Mouse (Mus musculus): ENCODE measurements around the gene Vmn2r56. TPM values are rescaled to one million over a fixed set of nuclear protein-coding genes. Genes with fewer than 3 reads are reported as not detected.
"Not testable (repeated sequence)": the region's sequence is repeated elsewhere in the genome, so short reads cannot be mapped to it uniquely, and the experiment has no call there.

Gene Vmn2r56
- not detected for total RNA-seq (2021)

- DNase-seq, result no peak
These were observed at the start of gene Vmn2r56 for GRCm38 (mm10) chr7:12734904-12735303. Gene Vmn2r56 (minus strand): TSS chr7:12735004.

- peak; percentile 86 to 87 for DNase-seq
These were observed 45.5 kb upstream of the Vmn2r56 start for GRCm38 (mm10) chr7:12780151-12780830.

- no peak for DNase-seq
These were observed 45.0 kb upstream of the Vmn2r56 start for GRCm38 (mm10) chr7:12779782-12780150.

GRCm38 (mm10) chr7:12779141-12779540 lies 44.3 kb upstream of the Vmn2r56 start:
- peak in 1 of 2 experiments; percentile 6 for DNase-seq

GRCm38 (mm10) chr7:12774606-12775005 lies 39.8 kb upstream of the Vmn2r56 start:
- peak; percentile 67 to 68 for DNase-seq

GRCm38 (mm10) chr7:12774111-12774510 lies 39.3 kb upstream of the Vmn2r56 start:
- DNase-seq, result no peak

- DNase-seq, result no peak
These were observed 14.8 kb upstream of the Vmn2r56 start for GRCm38 (mm10) chr7:12749431-12750198.

GRCm38 (mm10) chr7:12684903-12685302 lies 49.9 kb downstream of the Vmn2r56 start, which contains the start of gene Vmn2r55:
Gene Vmn2r55 (minus strand): TSS chr7:12685003.
- DNase-seq, result not testable (repeated sequence)

- DNase-seq, result not testable (repeated sequence)
These were observed 94.6 kb downstream of the Vmn2r56 start, which contains the start of gene Vmn2r54 for GRCm38 (mm10) chr7:12640219-12640618. Gene Vmn2r54 (minus strand): TSS chr7:12640319.

Other genes with a start within 250 kb of the Vmn2r56 start
- not detected for gene 2900092C05Rik, start 222.5 kb downstream of the Vmn2r56 start, total RNA-seq (2021)
- under 1 TPM; 0.02 to 0.05 TPM for gene Vmn2r53, start 126.2 kb downstream of the Vmn2r56 start, total RNA-seq (2021)
- gene Vmn2r54, start 94.7 kb downstream of the Vmn2r56 start, total RNA-seq (2021), result not detected
- not detected for gene Vmn2r55, start 50.0 kb downstream of the Vmn2r56 start, total RNA-seq (2021)
- 10 to 100 TPM; 23.2 to 25.2 TPM for gene Zscan18, start 68.6 kb upstream of the Vmn2r56 start, total RNA-seq (2021)
- gene Zfp329, start 83.9 kb upstream of the Vmn2r56 start, total RNA-seq (2021), result 10 to 100 TPM; 22.9 to 27.8 TPM
- gene Zfp110, start 99.8 kb upstream of the Vmn2r56 start, total RNA-seq (2021), result 10 to 100 TPM; 13.6 to 14.7 TPM
- 1 to 10 TPM; 7.7 to 9.0 TPM for gene Zfp128, start 146.2 kb upstream of the Vmn2r56 start, total RNA-seq (2021)
- gene Zscan22, start 162.8 kb upstream of the Vmn2r56 start, total RNA-seq (2021), result 10 to 100 TPM; 17.0 to 20.7 TPM
- 100 to 1,000 TPM; 399 to 414 TPM for gene Rps5, start 187.3 kb upstream of the Vmn2r56 start, total RNA-seq (2021)
- gene Rnf225, start 192.4 kb upstream of the Vmn2r56 start, total RNA-seq (2021), result under 1 TPM; 0.85 to 0.88 TPM
- 10 to 100 TPM; 11.6 to 13.1 TPM for gene Zfp324, start 230.8 kb upstream of the Vmn2r56 start, total RNA-seq (2021)
- 1 to 10 TPM; 8.6 to 9.3 TPM for gene Zfp446, start 242.8 kb upstream of the Vmn2r56 start, total RNA-seq (2021)